Mouse (Mus musculus) liver, embryonic 13.5 days (tissue): ENCODE data around the gene Kmt2e. TPM values are rescaled to one million over a fixed set of nuclear protein-coding genes. Genes with fewer than 3 reads are reported as not detected.

Source experiments
- ATAC-seq: fragments of 200-750 bp; cut with Nextera tagmentation; 2 replicates; pipeline ENCODE4 v1.8.0; 2017; ENCODE audit warnings: low read depth, mild to moderate bottlenecking, moderate number of reproducible peaks, moderate library complexity
- DNase-seq: peaks from one replicate; pipeline ENCODE4 v3.0.0; 2022
- H3K27ac ChIP-seq: fragments of 300-500 bp; sonication (generic); 2 replicates; pipeline ENCODE4 v1.5.1; 2015; ENCODE audit warnings: moderate library complexity, mild to moderate bottlenecking, inconsistent platforms
- H3K27me3 ChIP-seq: fragments of 300-500 bp; sonication (generic); 2 replicates; pipeline ENCODE4 v1.6.1; 2015; ENCODE audit warnings: mild to moderate bottlenecking, inconsistent platforms
- H3K36me3 ChIP-seq: fragments of 300-500 bp; sonication (generic); 2 replicates; pipeline ENCODE4 v1.6.1; 2015; ENCODE audit warnings: mild to moderate bottlenecking, inconsistent platforms
- H3K4me1 ChIP-seq: fragments of 300-500 bp; sonication (generic); replicated peaks from 2 replicates; pipeline ENCODE4 v1.6.1; 2015; ENCODE audit warnings: inconsistent platforms
- H3K4me2 ChIP-seq: fragments of 300-500 bp; sonication (generic); 2 replicates; pipeline ENCODE4 v1.6.1; 2015; ENCODE audit warnings: inconsistent platforms, mild to moderate bottlenecking, moderate library complexity
- H3K4me3 ChIP-seq: fragments of 300-500 bp; sonication (generic); replicated peaks from 2 replicates; pipeline ENCODE4 v1.5.1; 2015; ENCODE audit warnings: mild to moderate bottlenecking, inconsistent platforms
- H3K9ac ChIP-seq: fragments of 300-500 bp; sonication (generic); 2 replicates; pipeline ENCODE4 v1.6.1; 2015; ENCODE audit warnings: mild to moderate bottlenecking, inconsistent platforms
- H3K9me3 ChIP-seq: fragments of 300-500 bp; sonication (generic); replicated peaks from 2 replicates; pipeline ENCODE4 v1.6.1; 2016; ENCODE audit warnings: inconsistent platforms
- WGBS: fragments of 180-500 bp; shearing (Covaris S2); methylation state at CpG from one replicate; pipeline ENCODE4 v1.1.7; 2015; ENCODE audit not compliant: insufficient replicate concordance; 5-methylcytosine and 5-hydroxymethylcytosine counted together
- polyA plus RNA-seq: library from polyadenylated mRNA; unstranded; fragments of >200 nt; fragmentation: Nextera tagmentation; extraction: Ambion mirVana; gene quantifications from 2 replicates; pipeline ENCODE4 v1.2.1, GENCODE M21; 2015

Kmt2e gene
- polyA plus RNA-seq, 1 experiment from 2014 or later: 37.1 TPM

GRCm38 (mm10) chr5:23419616-23420170 lies 14.5 kb upstream of the Kmt2e start:
- 36% methylated on average over 7 of the region's 7 CpGs for WGBS

GRCm38 (mm10) chr5:23420410-23420809 lies 13.8 kb upstream of the Kmt2e start:
- H3K4me1 ChIP-seq: peaks cover 55% of the 10 kb centered on the region
- no peak overlapping the region for H3K4me3 ChIP-seq
- 70% methylated on average over 1 of the region's 1 CpGs for WGBS
- DNase-seq (no peak), ATAC-seq (no peak)
- no peaks in the 10 kb centered on the region for H3K27me3 ChIP-seq
- H3K4me2 ChIP-seq: no peak overlapping the region
- no peak overlapping the region for H3K9ac ChIP-seq
- H3K27ac ChIP-seq: no peak overlapping the region
- H3K36me3 ChIP-seq: peaks cover 32% of the 10 kb centered on the region
- no peaks in the 10 kb centered on the region for H3K9me3 ChIP-seq

More at GRCm38 (mm10) chr5:23419616-23420170, 14.5 kb upstream of the Kmt2e start:
- ATAC-seq: no peak
- Histone ChIP-seq H3K4me3 (peak overlapping the region; percentile 78), H3K27ac (peak overlapping the region; percentile 86; the same call in 1 of the 2 replicates), H3K27me3 (no peaks in the 10 kb centered on the region), H3K9ac (peak overlapping the region; percentile 83), H3K36me3 (peaks cover 27% of the 10 kb centered on the region), H3K9me3 (no peaks in the 10 kb centered on the region), H3K4me2 (peak overlapping the region; percentile 82), H3K4me1 (peaks cover 59% of the 10 kb centered on the region)
- no peak for DNase-seq

- Histone ChIP-seq H3K27ac (no peak overlapping the region), H3K9me3 (no peaks in the 10 kb centered on the region), H3K36me3 (peaks cover 38% of the 10 kb centered on the region), H3K4me3 (no peak overlapping the region), H3K27me3 (no peaks in the 10 kb centered on the region), H3K9ac (no peak overlapping the region), H3K4me2 (no peak overlapping the region), H3K4me1 (peaks cover 56% of the 10 kb centered on the region)
- WGBS: 89% methylated on average over 2 of the region's 2 CpGs
- no peak for ATAC-seq
- no peak for DNase-seq
These were observed 12.8 kb upstream of the Kmt2e start for GRCm38 (mm10) chr5:23421440-23421839.

GRCm38 (mm10) chr5:23423036-23423435 lies 11.2 kb upstream of the Kmt2e start:
- ATAC-seq (no peak), DNase-seq (no peak)
- Histone ChIP-seq H3K9me3 (no peaks in the 10 kb centered on the region), H3K9ac (no peak overlapping the region), H3K27me3 (no peaks in the 10 kb centered on the region), H3K36me3 (peaks cover 48% of the 10 kb centered on the region), H3K4me3 (no peak overlapping the region), H3K4me2 (no peak overlapping the region), H3K4me1 (peaks cover 55% of the 10 kb centered on the region), H3K27ac (no peak overlapping the region)
- 70% methylated on average over 3 of the region's 3 CpGs for WGBS

- H3K4me2 ChIP-seq: peak overlapping the region; percentile 29
- ATAC-seq: 0 out of 2 replicates have a peak, but pooled peaks have one; percentile 33
- peaks cover 41% of the 10 kb centered on the region for H3K36me3 ChIP-seq
- WGBS: 13% methylated on average over 1 of the region's 1 CpGs
- no peak overlapping the region for H3K9ac ChIP-seq
- DNase-seq: no peak
- peak overlapping the region; percentile 11; the same call in 1 of the 2 replicates for H3K27ac ChIP-seq
- H3K4me3 ChIP-seq: no peak overlapping the region; the same call in 1 of the 2 replicates
- H3K27me3 ChIP-seq: no peaks in the 10 kb centered on the region
- H3K4me1 ChIP-seq: peaks cover 60% of the 10 kb centered on the region
- no peaks in the 10 kb centered on the region for H3K9me3 ChIP-seq
These were observed 6.7 kb upstream of the Kmt2e start for GRCm38 (mm10) chr5:23427501-23427900.

GRCm38 (mm10) chr5:23431070-23431864 lies 3.0 kb upstream of the Kmt2e start:
- WGBS: 8% methylated on average over 10 of the region's 10 CpGs
- H3K9me3 ChIP-seq: no peaks in the 10 kb centered on the region
- DNase-seq (no peak), ATAC-seq (no peak)
- H3K27me3 ChIP-seq: no peaks in the 10 kb centered on the region
- H3K4me1 ChIP-seq: peaks cover 48% of the 10 kb centered on the region
- peaks cover 10% of the 10 kb centered on the region for H3K36me3 ChIP-seq
- H3K27ac ChIP-seq: peak overlapping the region; percentile 49
- peak overlapping the region; percentile 90 for H3K4me2 ChIP-seq
- H3K4me3 ChIP-seq: peak overlapping the region; percentile 97
- peak overlapping the region; percentile 69 for H3K9ac ChIP-seq

- H3K4me1 ChIP-seq: peaks cover 47% of the 10 kb centered on the region
- no peaks in the 10 kb centered on the region for H3K9me3 ChIP-seq
- no peak for DNase-seq
- peak overlapping the region; percentile 97 for H3K4me3 ChIP-seq
- H3K36me3 ChIP-seq: peaks cover 5% of the 10 kb centered on the region
- peak overlapping the region; percentile 100 for H3K27ac ChIP-seq
- peak overlapping the region; percentile 100 for H3K9ac ChIP-seq
- H3K4me2 ChIP-seq: peak overlapping the region; percentile 90
- WGBS: 2% methylated on average over 10 of the region's 10 CpGs
- ATAC-seq: no peak
- H3K27me3 ChIP-seq: no peaks in the 10 kb centered on the region
These were observed 2.1 kb upstream of the Kmt2e start for GRCm38 (mm10) chr5:23431948-23432707.

- peak overlapping the region; percentile 100 for H3K27ac ChIP-seq
- H3K4me2 ChIP-seq: peak overlapping the region; percentile 90
- WGBS: under 1% methylated on average over 60 of the region's 61 CpGs
- H3K9me3 ChIP-seq: no peaks in the 10 kb centered on the region
- H3K9ac ChIP-seq: peak overlapping the region; percentile 100
- H3K4me3 ChIP-seq: peak overlapping the region; percentile 97
- peak; percentile 87 for ATAC-seq
- no peaks in the 10 kb centered on the region for H3K36me3 ChIP-seq
- H3K4me1 ChIP-seq: peaks cover 44% of the 10 kb centered on the region
- no peaks in the 10 kb centered on the region for H3K27me3 ChIP-seq
- peak; percentile 97 for DNase-seq
These were observed 1.3 kb upstream of the Kmt2e start for GRCm38 (mm10) chr5:23432708-23433645.

GRCm38 (mm10) chr5:23434598-23435481 lies 599 bp downstream of the Kmt2e start:
- H3K9me3 ChIP-seq: no peaks in the 10 kb centered on the region
- DNase-seq: peak; percentile 61
- H3K27ac ChIP-seq: peak overlapping the region; percentile 100
- H3K36me3 ChIP-seq: no peaks in the 10 kb centered on the region
- no peaks in the 10 kb centered on the region for H3K27me3 ChIP-seq
- peak overlapping the region; percentile 90 for H3K4me2 ChIP-seq
- peak overlapping the region; percentile 100 for H3K9ac ChIP-seq
- H3K4me3 ChIP-seq: peak overlapping the region; percentile 97
- WGBS: under 1% methylated on average over 46 of the region's 46 CpGs
- peaks cover 34% of the 10 kb centered on the region for H3K4me1 ChIP-seq
- peak; percentile 22; the same call in 1 of the 2 replicates for ATAC-seq
